Mouse (Mus musculus) neural tube, embryonic 10.5 days (tissue): Measurements from ENCODE around the gene Dynlt1a.
A peak's percentile ranks its signal among the peaks of the same experiment; 100 is the strongest.
"Not testable (repeated sequence)": the region's sequence is repeated elsewhere in the genome, so short reads cannot be mapped to it uniquely, and the experiment has no call there.

Experiments
- DNase-seq: peaks from one replicate; pipeline ENCODE4 v3.0.0-alpha.2; 2017; ENCODE audit warnings: low spot score; ENCODE audit errors: extremely low spot score

Dynlt1a gene

GRCm38 (mm10) chr17:6289045-6289444 lies 28.3 kb downstream of the Dynlt1a start:
- DNase-seq, result not testable (repeated sequence)

GRCm38 (mm10) chr17:6286169-6286568 lies 31.1 kb downstream of the Dynlt1a start:
- DNase-seq, result not testable (repeated sequence)

DNA sequence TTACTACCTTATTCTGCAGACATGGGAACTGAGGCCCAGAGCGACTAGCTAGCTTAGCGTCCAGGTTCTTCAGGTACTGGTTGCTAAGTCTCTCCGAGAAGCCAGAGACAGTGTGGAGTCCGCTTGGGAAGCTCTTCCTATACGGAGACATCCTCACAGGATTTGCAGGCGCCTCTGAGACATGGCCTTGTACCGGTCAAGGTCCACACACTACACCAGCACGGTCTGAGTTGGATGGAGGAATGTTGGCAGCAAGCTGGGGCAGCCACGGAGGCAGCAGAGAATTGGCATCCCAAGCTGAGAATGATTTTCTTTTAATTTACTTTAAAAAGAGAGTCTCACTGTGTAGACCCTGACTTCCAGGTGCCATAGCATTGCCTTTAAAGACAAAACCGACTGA lies 34.2 kb downstream of the Dynlt1a start:
- DNase-seq, result not testable (repeated sequence)

DNA sequence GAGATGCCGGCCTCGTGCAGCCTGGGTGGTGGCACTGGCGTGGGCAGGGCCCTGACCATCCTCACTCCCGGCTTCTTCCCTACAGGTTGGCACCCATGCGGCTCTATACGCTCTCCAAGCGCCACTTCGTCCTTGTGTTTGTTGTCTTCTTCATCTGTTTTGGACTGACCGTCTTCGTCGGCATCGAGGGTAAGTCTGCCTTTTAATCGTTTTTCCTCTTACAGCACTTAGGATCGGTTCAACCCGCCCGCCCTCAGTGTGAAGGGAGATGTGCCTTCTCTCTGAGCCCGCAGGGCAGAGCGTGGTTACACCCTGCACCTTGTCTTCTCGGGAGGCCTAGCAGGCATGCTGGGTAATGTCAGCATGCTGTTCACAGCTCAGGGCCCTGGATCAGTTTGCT lies 36.8 kb downstream of the Dynlt1a start:
- not testable (repeated sequence) for DNase-seq

DNA sequence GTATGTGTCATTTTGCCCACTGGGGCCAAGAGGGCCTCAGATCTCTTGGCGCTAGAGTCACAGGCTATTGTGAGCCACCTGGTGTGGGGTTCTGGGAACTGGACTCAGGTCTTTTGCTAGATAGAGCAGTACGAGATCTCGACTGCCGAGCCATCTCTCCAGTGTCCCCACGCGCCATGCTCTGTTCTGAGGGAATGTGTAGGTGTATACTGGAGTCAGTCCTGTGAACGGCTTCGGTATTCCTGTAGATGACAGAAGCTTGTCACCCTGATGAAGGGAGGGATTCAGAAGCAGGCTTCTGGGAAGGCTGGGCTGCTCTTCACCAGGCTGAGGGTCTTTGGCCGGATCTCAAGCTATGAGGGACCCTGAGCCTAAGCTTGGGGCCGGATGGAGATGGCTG lies 37.5 kb downstream of the Dynlt1a start:
- DNase-seq, result not testable (repeated sequence)

GRCm38 (mm10) chr17:6279205-6279604 lies 38.1 kb downstream of the Dynlt1a start:
- DNase-seq, result not testable (repeated sequence)

- DNase-seq, result not testable (repeated sequence)
Observed at GRCm38 (mm10) chr17:6274693-6275092, 42.6 kb downstream of the Dynlt1a start.

- DNase-seq, result not testable (repeated sequence)
Observed at GRCm38 (mm10) chr17:6271970-6272369, 45.3 kb downstream of the Dynlt1a start.

DNA sequence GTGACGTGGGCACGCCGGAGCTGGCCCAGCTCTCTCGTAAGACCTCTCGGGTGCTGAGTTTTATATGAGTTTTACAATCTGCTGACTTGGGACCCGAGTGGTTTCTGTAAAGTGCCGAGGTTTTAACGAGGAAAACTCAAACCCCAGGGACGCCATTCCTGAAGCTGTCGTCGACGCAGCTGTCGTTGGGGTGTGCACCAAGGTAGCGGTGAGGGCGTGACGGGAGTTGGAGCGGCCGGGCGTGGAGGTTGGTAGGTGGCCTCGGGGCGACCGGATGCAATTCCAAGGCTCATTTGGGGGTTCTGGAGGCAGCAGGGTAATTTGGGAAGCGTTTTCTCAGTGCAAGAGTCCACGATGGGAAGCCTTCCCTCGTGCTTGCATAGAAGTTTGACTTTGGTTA lies 46.5 kb downstream of the Dynlt1a start:
- peak; percentile 39 for DNase-seq

DNA sequence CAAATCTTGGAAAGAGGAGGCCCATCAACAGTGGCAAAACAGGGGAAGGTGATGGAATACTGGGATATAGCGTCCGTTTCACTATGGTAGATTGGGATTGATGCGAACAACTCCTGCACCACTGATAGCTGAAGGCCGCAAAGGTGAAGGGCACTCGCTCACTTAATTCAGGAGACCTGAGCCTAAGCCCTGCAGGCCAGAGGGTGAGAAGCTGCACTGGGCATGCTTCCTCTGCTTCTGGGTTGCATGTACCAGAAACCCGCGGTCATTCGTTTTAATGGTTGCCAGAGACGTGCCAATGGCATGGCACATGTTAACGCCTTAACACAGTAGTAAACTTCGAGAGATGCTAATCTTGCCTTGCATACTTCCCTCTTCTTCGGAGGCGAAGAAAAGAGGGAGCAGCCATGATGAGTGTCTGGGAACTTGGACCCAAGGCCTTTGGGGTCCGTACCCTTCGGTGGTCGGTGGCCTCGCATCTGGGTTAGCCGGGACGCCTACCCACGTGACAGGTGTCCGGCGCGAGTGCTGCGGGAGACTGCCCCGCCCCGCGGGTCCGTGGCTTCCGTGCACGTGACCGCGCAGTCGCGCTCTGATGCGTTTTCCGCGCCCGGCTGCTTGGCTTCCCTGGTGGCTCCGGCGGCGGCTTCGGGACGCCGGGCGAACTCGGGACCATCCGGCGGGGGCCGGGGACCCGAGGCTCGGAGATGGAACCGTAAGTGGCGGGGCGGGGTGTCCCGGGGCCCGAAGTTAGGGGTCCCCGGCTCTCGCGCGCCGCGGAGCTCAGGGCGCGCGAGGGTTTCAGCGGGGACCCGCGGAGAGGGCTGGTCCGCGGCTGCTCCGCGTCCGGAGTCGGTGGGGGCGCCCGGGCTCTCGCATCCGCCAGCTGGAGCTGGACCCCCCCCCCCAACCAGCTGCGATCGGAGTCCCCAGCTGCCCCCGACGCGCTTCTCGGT lies 47.1 kb downstream of the Dynlt1a start:
- DNase-seq, result peak; percentile 53

DNA sequence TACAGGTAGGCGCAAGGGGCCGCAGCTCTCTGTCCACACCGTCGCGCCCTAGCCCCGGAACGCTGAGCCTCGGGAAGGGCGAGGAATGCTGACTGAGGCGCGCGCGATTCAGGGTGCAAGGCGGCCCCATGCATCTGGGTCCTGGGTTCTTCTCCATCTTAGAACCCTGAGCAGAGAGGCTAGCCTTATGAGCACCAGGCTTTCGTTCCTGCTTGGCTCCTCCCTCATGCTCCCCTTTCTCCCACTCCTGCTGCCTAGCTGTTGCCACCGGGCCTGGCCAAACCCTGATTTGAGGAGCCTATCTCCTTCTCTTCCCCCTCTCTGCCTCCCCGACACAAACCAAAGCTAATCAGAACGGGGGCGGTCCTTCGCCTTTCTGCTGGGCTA lies 60.2 kb downstream of the Dynlt1a start:
- not testable (repeated sequence) for DNase-seq

- not testable (repeated sequence) for DNase-seq
Observed at GRCm38 (mm10) chr17:6256400-6257069, 60.8 kb downstream of the Dynlt1a start, which contains the start of gene Tmem181a. Gene Tmem181a (plus strand): TSS chr17:6256860.
